Mouse (Mus musculus): ENCODE measurements around the gene Pola2. TPM values are rescaled to one million over a fixed set of nuclear protein-coding genes. Genes with fewer than 3 reads are reported as not detected.

Gene Pola2
- polyA plus RNA-seq, 1 experiment from 2014 or later, result 77.7 TPM

- peak overlapping the region; percentile 25; the same call in 1 of the 2 replicates for H3K27ac ChIP-seq (ENCODE audit: low read length)
- H3K4me1 ChIP-seq (ENCODE audit: insufficient read depth, low read length), result peaks cover 39% of the 10 kb centered on the region
- H3K27me3 ChIP-seq (ENCODE audit: insufficient read depth, low read length), result no peaks in the 10 kb centered on the region
- H3K4me2 ChIP-seq (replicated peaks; ENCODE audit: low read depth, low read length), result peak overlapping the region; percentile 91
- peak overlapping the region; percentile 25 for H3K4me3 ChIP-seq (ENCODE audit: low read length)
- peak overlapping the region; percentile 84 for H3K9ac ChIP-seq (replicated peaks; ENCODE audit: low read length)
- H3K9me3 ChIP-seq (ENCODE audit: low read length), result no peaks in the 10 kb centered on the region
- H3K36me3 ChIP-seq (ENCODE audit: insufficient read depth, low read length), result peaks cover 11% of the 10 kb centered on the region
- no peak for ATAC-seq (ENCODE audit: low FRiP score, low TSS enrichment)
- 67% methylated on average over 15 of the region's 15 CpGs for WGBS
Measured at GRCm38 (mm10) chr19:5922119-5922942, 41.7 kb downstream of the Pola2 start.

GRCm38 (mm10) chr19:5921715-5922114, 42.3 kb downstream of the Pola2 start:
- no peaks in the 10 kb centered on the region for H3K9me3 ChIP-seq (ENCODE audit: low read length)
- ATAC-seq (ENCODE audit: low FRiP score, low TSS enrichment), result peak; percentile 21; the same call in 1 of the 2 replicates
- H3K27ac ChIP-seq (ENCODE audit: low read length), result peak overlapping the region; percentile 25; the same call in 1 of the 2 replicates
- H3K36me3 ChIP-seq (ENCODE audit: insufficient read depth, low read length), result peaks cover 16% of the 10 kb centered on the region
- H3K4me3 ChIP-seq (ENCODE audit: low read length), result peak overlapping the region; percentile 25
- peak overlapping the region; percentile 51 for H3K9ac ChIP-seq (replicated peaks; ENCODE audit: low read length)
- peak overlapping the region; percentile 91 for H3K4me2 ChIP-seq (replicated peaks; ENCODE audit: low read depth, low read length)
- no peaks in the 10 kb centered on the region for H3K27me3 ChIP-seq (ENCODE audit: insufficient read depth, low read length)
- 16% methylated on average over 9 of the region's 9 CpGs for WGBS
- H3K4me1 ChIP-seq (ENCODE audit: insufficient read depth, low read length), result peaks cover 34% of the 10 kb centered on the region

GRCm38 (mm10) chr19:5913007-5913719, 50.8 kb downstream of the Pola2 start, which contains the start of gene Dpf2:
Gene Dpf2 (minus strand): TSS chr19:5913010.
- no peaks in the 10 kb centered on the region for H3K9me3 ChIP-seq (ENCODE audit: low read length)
- H3K36me3 ChIP-seq (ENCODE audit: insufficient read depth, low read length), result peaks cover 15% of the 10 kb centered on the region
- peak within 1 kb of the TSS; percentile 89 for H3K4me2 ChIP-seq (replicated peaks; ENCODE audit: low read depth, low read length)
- H3K4me3 ChIP-seq (ENCODE audit: low read length), result peak within 1 kb of the TSS; percentile 63
- no peaks in the 10 kb centered on the region for H3K27me3 ChIP-seq (ENCODE audit: insufficient read depth, low read length)
- peak; percentile 72 for ATAC-seq (ENCODE audit: low FRiP score, low TSS enrichment)
- H3K27ac ChIP-seq (ENCODE audit: low read length), result peak within 1 kb of the TSS; percentile 83
- H3K4me1 ChIP-seq (ENCODE audit: insufficient read depth, low read length), result peaks cover 28% of the 10 kb centered on the region
- WGBS, result 21% methylated on average over 13 of the region's 13 CpGs
- peak within 1 kb of the TSS; percentile 83 for H3K9ac ChIP-seq (replicated peaks; ENCODE audit: low read length)

- Histone ChIP-seq H3K27me3 (ENCODE audit: insufficient read depth, low read length) (no peaks in the 10 kb centered on the region), H3K4me2 (replicated peaks; ENCODE audit: low read depth, low read length) (peak overlapping the region; percentile 89), H3K27ac (ENCODE audit: low read length) (peak overlapping the region; percentile 83), H3K4me3 (ENCODE audit: low read length) (peak overlapping the region; percentile 63), H3K36me3 (ENCODE audit: insufficient read depth, low read length) (peaks cover 7% of the 10 kb centered on the region), H3K4me1 (ENCODE audit: insufficient read depth, low read length) (peaks cover 28% of the 10 kb centered on the region), H3K9me3 (ENCODE audit: low read length) (no peaks in the 10 kb centered on the region), H3K9ac (replicated peaks; ENCODE audit: low read length) (peak overlapping the region; percentile 83)
- 0% methylated on average over 58 of the region's 59 CpGs for WGBS
- peak; percentile 97 for ATAC-seq (ENCODE audit: low FRiP score, low TSS enrichment)
Measured at GRCm38 (mm10) chr19:5912103-5913006, 51.6 kb downstream of the Pola2 start.

GRCm38 (mm10) chr19:5911430-5912102, 52.4 kb downstream of the Pola2 start:
- ATAC-seq (ENCODE audit: low FRiP score, low TSS enrichment), result no peak
- H3K4me1 ChIP-seq (ENCODE audit: insufficient read depth, low read length), result peaks cover 28% of the 10 kb centered on the region
- peak overlapping the region; percentile 83 for H3K9ac ChIP-seq (replicated peaks; ENCODE audit: low read length)
- peaks cover 7% of the 10 kb centered on the region for H3K36me3 ChIP-seq (ENCODE audit: insufficient read depth, low read length)
- no peaks in the 10 kb centered on the region for H3K27me3 ChIP-seq (ENCODE audit: insufficient read depth, low read length)
- H3K9me3 ChIP-seq (ENCODE audit: low read length), result no peaks in the 10 kb centered on the region
- peak overlapping the region; percentile 63 for H3K4me3 ChIP-seq (ENCODE audit: low read length)
- peak overlapping the region; percentile 89 for H3K4me2 ChIP-seq (replicated peaks; ENCODE audit: low read depth, low read length)
- peak overlapping the region; percentile 83 for H3K27ac ChIP-seq (ENCODE audit: low read length)
- WGBS, result 3% methylated on average over 14 of the region's 14 CpGs

- Histone ChIP-seq H3K4me2 (replicated peaks; ENCODE audit: low read depth, low read length) (peak overlapping the region; percentile 89), H3K4me1 (ENCODE audit: insufficient read depth, low read length) (peaks cover 28% of the 10 kb centered on the region), H3K4me3 (ENCODE audit: low read length) (peak overlapping the region; percentile 29), H3K27ac (ENCODE audit: low read length) (peak overlapping the region; percentile 56), H3K36me3 (ENCODE audit: insufficient read depth, low read length) (peaks cover 20% of the 10 kb centered on the region), H3K27me3 (ENCODE audit: insufficient read depth, low read length) (no peaks in the 10 kb centered on the region), H3K9me3 (ENCODE audit: low read length) (no peaks in the 10 kb centered on the region), H3K9ac (replicated peaks; ENCODE audit: low read length) (peak overlapping the region; percentile 62)
- 38% methylated on average over 6 of the region's 6 CpGs for WGBS
- ATAC-seq (ENCODE audit: low FRiP score, low TSS enrichment), result no peak
Measured at GRCm38 (mm10) chr19:5910221-5910620, 53.8 kb downstream of the Pola2 start.

GRCm38 (mm10) chr19:5907275-5907674, 56.7 kb downstream of the Pola2 start:
- Histone ChIP-seq H3K36me3 (ENCODE audit: insufficient read depth, low read length) (peaks cover 43% of the 10 kb centered on the region), H3K9me3 (ENCODE audit: low read length) (no peaks in the 10 kb centered on the region), H3K4me2 (replicated peaks; ENCODE audit: low read depth, low read length) (no peak overlapping the region), H3K27ac (ENCODE audit: low read length) (no peak overlapping the region), H3K27me3 (ENCODE audit: insufficient read depth, low read length) (no peaks in the 10 kb centered on the region), H3K4me3 (ENCODE audit: low read length) (no peak overlapping the region), H3K9ac (replicated peaks; ENCODE audit: low read length) (no peak overlapping the region), H3K4me1 (ENCODE audit: insufficient read depth, low read length) (peaks cover 23% of the 10 kb centered on the region)
- 91% methylated on average over 3 of the region's 3 CpGs for WGBS
- ATAC-seq (ENCODE audit: low FRiP score, low TSS enrichment), result no peak

GRCm38 (mm10) chr19:5894002-5894678, 69.9 kb downstream of the Pola2 start, which contains the start of gene Tigd3:
Gene Tigd3 (minus strand): TSS chr19:5894149.
- H3K4me2 ChIP-seq (replicated peaks; ENCODE audit: low read depth, low read length), result peak within 1 kb of the TSS; percentile 91
- no peaks in the 10 kb centered on the region for H3K9me3 ChIP-seq (ENCODE audit: low read length)
- H3K4me1 ChIP-seq (ENCODE audit: insufficient read depth, low read length), result peaks cover 9% of the 10 kb centered on the region
- H3K27ac ChIP-seq (ENCODE audit: low read length), result peak within 1 kb of the TSS; percentile 63; the same call in 1 of the 2 replicates
- WGBS, result 3% methylated on average over 34 of the region's 36 CpGs
- H3K9ac ChIP-seq (replicated peaks; ENCODE audit: low read length), result peak within 1 kb of the TSS; percentile 87
- H3K4me3 ChIP-seq (ENCODE audit: low read length), result peak within 1 kb of the TSS; percentile 61
- ATAC-seq (ENCODE audit: low FRiP score, low TSS enrichment), result peak; percentile 94
- H3K27me3 ChIP-seq (ENCODE audit: insufficient read depth, low read length), result no peaks in the 10 kb centered on the region
- peaks cover 21% of the 10 kb centered on the region for H3K36me3 ChIP-seq (ENCODE audit: insufficient read depth, low read length)

All from kidney, embryonic 16.5 days (tissue).